Mouse (Mus musculus) layer of hippocampus, adult 18-20 months (tissue): Measurements from ENCODE around the gene Dync2li1. TPM values are rescaled to one million over a fixed set of nuclear protein-coding genes. Genes with fewer than 3 reads are reported as not detected.

Experiments
- DNase-seq, 2 experiments: peaks; one replicate each; pipeline ENCODE4 v3.0.0; 2022; ENCODE audit warnings: low spot score in 2 of 2
- total RNA-seq, 2 experiments: library from RNA; stranded (reverse); gene quantifications; 2 replicates each; pipeline ENCODE4 v1.2.3; 2021

Dync2li1 gene
- total RNA-seq, 2 experiments from 2014 or later, result 22.0 to 22.8 TPM

DNA sequence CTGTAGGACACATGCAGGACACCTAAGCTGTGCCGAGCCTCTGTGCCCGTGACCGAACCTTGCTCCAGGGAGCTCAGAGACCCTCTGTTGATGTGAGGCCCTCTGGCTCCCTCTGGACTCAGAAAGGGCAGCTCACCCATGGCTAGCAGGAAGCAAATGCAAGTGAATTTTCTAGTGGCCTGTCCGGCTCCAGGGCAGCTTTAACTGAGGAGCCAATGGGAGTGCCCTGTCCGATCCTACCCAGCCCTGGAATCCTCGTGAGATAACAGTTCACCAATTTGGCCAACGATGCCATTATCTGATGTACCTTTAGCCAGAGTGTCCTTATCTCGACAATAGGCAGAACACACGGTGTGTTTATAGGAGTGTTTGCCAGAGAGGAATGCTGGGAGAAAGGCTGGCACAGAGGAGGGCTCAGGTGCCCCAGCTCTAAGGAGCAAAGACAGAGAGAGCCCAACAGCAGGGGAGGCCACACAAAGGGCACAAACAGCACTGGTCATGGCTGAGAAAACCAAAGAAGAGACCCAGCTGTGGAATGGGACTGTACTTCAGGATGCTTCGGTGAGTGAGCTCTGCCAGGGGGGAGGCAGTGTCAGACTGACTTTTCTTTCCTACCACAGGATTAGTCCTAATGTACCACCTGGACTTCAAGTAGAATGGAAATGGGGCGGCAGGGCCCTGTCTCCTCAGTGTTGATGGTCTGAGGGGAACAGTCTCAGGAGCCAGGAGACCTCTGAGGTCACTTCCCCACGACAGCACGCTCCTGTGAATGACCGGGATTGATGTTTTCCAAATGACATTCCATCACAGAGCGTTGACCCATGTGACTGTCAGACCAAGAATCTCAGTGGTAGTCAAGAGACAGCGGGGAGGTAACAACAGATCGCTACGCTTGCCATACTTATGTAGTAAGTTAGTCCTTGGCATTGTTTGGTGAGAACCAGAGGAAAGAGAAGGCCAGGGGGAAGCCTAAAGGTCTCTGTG is 56.7 kb downstream of the Dync2li1 start, which contains the start of gene Abcg5:
Abcg5 (minus strand) TSS at position 278 of the 984 bp plus-strand sequence.
- DNase-seq, result no peak

DNA sequence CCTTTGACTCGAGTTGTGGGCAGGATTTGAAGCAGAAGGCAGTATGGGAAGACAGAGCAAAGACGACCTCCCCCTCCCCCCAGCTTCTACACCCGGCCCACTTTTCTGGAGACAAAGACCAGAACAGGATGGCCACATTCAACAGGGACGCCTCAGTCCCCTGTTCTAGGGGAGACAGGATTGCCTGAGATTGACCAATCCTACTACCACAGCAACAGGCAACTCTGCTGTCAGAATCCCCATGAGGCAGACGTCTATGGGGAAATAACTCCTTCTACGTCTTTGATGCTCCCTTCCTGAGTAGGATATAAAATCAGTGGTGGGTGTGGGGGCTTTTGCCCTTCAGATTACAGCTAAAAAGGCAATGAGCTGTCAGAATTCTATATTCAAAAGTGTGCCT is 58.0 kb downstream of the Dync2li1 start:
- no peak for DNase-seq

DNA sequence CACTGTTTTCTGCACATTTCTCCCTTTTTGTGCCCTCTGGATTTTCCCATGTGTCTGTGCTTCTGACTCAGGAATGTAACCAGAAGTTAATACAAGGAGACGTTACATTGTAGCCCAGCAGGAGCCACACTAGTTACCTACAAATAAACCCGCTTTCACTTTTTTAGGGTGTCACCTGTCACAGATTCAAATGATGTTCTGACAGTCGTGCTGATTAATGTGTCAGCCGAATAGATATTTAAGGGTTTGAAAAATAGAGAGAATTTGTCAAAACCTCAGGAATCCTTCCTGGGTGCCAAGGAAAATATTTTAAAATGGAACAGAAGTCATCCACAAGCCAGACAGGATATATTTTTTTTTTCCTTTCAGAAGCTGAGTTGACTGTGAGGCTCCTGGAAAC is 59.0 kb downstream of the Dync2li1 start:
- DNase-seq, result no peak

DNA sequence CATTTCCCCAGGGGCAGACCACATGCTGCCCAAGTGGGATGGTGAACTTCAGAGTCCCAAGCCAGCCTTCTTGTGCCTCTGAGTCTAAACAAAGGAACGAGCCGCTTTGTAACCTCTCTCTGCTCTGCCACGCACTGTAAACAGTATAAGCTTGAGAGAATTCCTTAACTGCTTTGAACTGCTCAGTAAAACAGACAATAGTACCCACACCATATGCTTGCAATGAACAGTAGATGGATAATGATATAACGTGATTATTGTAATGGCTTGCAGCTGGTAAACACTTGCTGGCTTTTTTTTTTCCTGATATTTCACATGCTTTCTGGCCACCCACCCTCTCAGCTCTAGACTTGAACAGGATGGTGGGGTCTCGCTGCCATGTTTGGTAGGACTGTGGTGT is 61.7 kb downstream of the Dync2li1 start:
- no peak for DNase-seq

DNA sequence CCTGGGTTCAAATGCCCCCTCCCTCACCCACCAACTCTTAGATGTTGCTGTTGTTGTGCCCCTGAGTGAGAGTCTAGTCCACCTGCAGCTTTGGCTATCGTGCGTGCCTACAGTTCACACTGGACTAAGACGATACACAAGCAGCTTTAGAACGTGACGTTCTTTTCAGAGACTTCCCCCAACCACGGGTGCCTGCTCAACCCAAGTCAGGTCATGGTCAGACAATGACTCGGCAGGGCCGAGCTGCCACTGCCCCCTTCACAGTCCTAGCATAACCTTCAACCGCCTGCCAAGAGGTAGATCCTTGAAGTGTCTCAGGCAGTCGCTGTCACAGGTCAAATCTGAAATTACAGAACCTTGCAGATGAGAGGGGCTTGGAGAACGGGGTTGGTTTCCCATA is 62.5 kb downstream of the Dync2li1 start:
- DNase-seq, result no peak

DNA sequence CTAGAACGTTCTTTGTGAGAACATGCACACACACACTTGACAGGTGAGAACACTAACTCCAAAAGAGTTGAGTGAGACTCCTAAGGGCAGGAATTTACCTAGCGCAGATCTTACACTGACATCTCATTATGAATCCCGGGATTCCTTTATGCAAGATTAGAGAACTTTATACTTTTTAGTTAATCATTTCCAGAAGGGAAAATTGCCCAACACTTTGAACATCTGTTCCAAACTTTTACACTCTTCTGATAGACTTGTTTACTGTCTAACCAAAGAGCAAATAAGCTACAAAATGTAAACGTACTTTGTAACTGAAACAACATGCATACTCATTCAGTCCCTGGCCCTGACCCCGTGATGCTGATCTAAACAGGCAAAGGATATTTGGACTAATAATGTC is 63.0 kb downstream of the Dync2li1 start:
- DNase-seq, result no peak

DNA sequence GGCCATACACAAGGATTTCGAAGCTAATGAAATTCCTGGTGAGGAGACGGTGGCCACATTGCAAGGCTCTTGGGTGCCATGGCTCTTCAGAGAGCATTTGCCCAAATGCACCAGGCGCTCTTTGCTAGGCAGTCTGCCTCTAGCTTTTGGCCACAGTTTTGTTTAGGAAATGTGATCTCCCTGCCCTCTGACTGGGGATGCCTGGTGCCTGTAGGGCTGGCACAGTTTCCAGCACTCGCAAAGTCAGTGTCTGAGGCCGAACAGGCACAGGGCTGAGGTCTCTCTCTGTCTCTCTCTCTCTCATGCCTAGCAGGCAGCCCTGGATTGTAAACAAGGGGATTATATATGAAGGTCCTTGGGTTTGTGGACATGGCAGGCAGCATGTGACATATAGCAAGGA is 63.8 kb downstream of the Dync2li1 start:
- DNase-seq, result no peak

DNA sequence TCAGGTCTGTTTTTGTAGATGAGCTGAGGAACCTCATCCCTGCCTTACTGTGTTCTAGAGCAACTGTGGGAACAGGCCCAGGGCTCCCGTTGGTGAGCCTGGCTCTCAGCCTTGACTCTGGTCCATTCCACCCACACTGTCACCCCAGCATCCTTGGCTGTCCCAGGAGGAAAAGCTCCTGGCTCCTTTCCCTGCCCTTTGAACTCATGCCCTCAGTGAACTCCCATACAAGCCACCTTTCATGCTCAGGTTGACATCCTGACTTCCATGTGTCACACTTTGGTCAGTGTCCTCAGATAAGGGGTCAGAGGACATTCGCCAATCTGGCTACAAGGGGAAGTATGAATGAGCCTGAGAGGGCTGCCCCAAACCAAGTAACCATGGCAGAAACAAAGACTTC is 67.4 kb downstream of the Dync2li1 start:
- DNase-seq, result no peak

DNA sequence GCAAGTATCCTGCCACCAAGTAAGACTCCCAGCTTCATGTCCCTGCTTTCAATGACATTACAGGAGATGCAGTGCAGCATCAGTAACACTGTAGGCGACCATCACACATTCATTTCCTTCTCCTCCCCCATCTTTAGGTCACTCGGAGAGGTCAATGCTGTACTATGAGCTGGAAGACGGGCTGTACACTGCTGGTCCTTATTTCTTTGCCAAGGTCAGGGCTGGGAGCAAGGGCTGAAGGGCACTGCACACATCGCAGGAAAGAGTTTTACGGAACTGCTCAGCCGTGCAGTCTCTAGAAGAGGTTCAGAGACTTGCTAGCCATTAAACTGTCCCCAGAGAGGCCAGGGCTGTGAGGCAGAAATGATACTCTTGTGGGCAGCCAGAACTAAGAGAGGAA is 70.2 kb downstream of the Dync2li1 start:
- DNase-seq, result no peak

DNA sequence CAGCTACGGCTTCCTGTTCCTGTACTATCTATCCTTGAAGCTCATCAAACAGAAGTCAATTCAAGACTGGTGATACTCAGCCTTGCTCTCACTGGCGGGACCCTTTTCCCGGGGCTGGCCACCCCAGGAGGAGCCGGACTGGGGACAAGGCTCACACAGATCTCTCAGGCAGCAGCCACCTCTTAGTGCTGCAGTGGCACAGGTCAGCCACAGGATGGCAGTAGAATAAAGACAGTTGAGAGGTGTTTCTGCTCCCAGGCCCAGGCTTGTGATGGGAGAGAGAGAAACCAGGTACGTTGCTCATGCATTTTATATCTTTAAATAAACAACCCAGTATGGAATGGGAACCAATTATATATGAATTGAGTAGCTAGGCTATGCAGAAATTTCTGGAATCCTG is 72.4 kb downstream of the Dync2li1 start:
- peak in 1 of 2 experiments; percentile 86 for DNase-seq

Other genes starting within 250 kb of the Dync2li1 start
- gene Thada, start 160.3 kb upstream of the Dync2li1 start, total RNA-seq, result 10 to 100 TPM; 12.9 to 15.2 TPM
- gene Plekhh2, start 114.6 kb upstream of the Dync2li1 start, total RNA-seq, result 1 to 10 TPM; 5.0 to 5.9 TPM
- gene Abcg8, start 49.8 kb downstream of the Dync2li1 start, total RNA-seq, result not detected
- gene Abcg5, start 56.5 kb downstream of the Dync2li1 start, total RNA-seq, result not detected
- gene Lrpprc, start 164.3 kb downstream of the Dync2li1 start, total RNA-seq, result 10 to 100 TPM; 55.6 to 58.0 TPM